Mouse (Mus musculus) erythroblast, embryonic 14.5 days (primary cell): Measurements from ENCODE around the gene Slc6a20b.

ENCODE experiments used
- GATA1 ChIP-seq: IDR thresholded peaks from 2 replicates; pipeline ENCODE4 v1.6.1; 2012; ENCODE audit warnings: low read length, inconsistent platforms, mixed read lengths
- TAL1 ChIP-seq: IDR thresholded peaks from 3 replicates; pipeline ENCODE4 v1.6.1; 2012; ENCODE audit warnings: low read length, inconsistent platforms, mixed read lengths

- TF ChIP-seq GATA1 (no peak), TAL1 (no peak)
Observed at GRCm38 (mm10) chr9:123638231-123638630, 5.9 kb upstream of the Slc6a20b start.
